Mouse (Mus musculus) intestine, embryonic 15.5 days (tissue): ENCODE measurements around the gene Snrnp35. TPM values are rescaled to one million over a fixed set of nuclear protein-coding genes. Genes with fewer than 3 reads are reported as not detected.
"Not testable (repeated sequence)": the region's sequence is repeated elsewhere in the genome, so short reads cannot be mapped to it uniquely, and the experiment has no call there.

ENCODE experiments used
- ATAC-seq: fragments of 200-750 bp; cut with Nextera tagmentation; 2 replicates; pipeline ENCODE4 v1.8.0; 2017; ENCODE audit warnings: moderate TSS enrichment, moderate library complexity
- H3K27ac ChIP-seq: fragments of 300-500 bp; sonication (generic); 2 replicates; pipeline ENCODE4 v1.5.1; 2015; ENCODE audit warnings: mild to moderate bottlenecking, inconsistent platforms
- H3K27me3 ChIP-seq: fragments of 300-500 bp; sonication (generic); replicated peaks from 2 replicates; pipeline ENCODE4 v1.6.1; 2015; ENCODE audit warnings: inconsistent platforms
- H3K36me3 ChIP-seq: fragments of 300-500 bp; sonication (generic); 2 replicates; pipeline ENCODE4 v1.6.1; 2015; ENCODE audit warnings: inconsistent platforms
- H3K4me1 ChIP-seq: fragments of 300-500 bp; sonication (generic); replicated peaks from 2 replicates; pipeline ENCODE4 v1.6.1; 2015; ENCODE audit warnings: inconsistent platforms
- H3K4me2 ChIP-seq: fragments of 300-500 bp; sonication (generic); replicated peaks from 2 replicates; pipeline ENCODE4 v1.6.1; 2015; ENCODE audit warnings: mild to moderate bottlenecking, inconsistent platforms
- H3K4me3 ChIP-seq: fragments of 300-500 bp; sonication (generic); replicated peaks from 2 replicates; pipeline ENCODE4 v1.5.1; 2015; ENCODE audit warnings: inconsistent platforms
- H3K9ac ChIP-seq: fragments of 300-500 bp; sonication (generic); 2 replicates; pipeline ENCODE4 v1.6.1; 2015; ENCODE audit warnings: inconsistent platforms
- H3K9me3 ChIP-seq: fragments of 300-500 bp; sonication (generic); 2 replicates; pipeline ENCODE4 v1.6.1; 2016; ENCODE audit warnings: inconsistent platforms
- WGBS: fragments of 180-500 bp; shearing (Covaris S2); methylation state at CpG from one replicate; pipeline ENCODE4 v1.1.7; 2015; 5-methylcytosine and 5-hydroxymethylcytosine counted together
- polyA plus RNA-seq: library from polyadenylated mRNA; unstranded; fragments of >200 nt; fragmentation: Nextera tagmentation; extraction: Ambion mirVana; gene quantifications from 2 replicates; pipeline ENCODE4 v1.2.1, GENCODE M21; 2015

The Snrnp35 gene
- polyA plus RNA-seq, 1 experiment from 2014 or later = 21.4 TPM

DNA sequence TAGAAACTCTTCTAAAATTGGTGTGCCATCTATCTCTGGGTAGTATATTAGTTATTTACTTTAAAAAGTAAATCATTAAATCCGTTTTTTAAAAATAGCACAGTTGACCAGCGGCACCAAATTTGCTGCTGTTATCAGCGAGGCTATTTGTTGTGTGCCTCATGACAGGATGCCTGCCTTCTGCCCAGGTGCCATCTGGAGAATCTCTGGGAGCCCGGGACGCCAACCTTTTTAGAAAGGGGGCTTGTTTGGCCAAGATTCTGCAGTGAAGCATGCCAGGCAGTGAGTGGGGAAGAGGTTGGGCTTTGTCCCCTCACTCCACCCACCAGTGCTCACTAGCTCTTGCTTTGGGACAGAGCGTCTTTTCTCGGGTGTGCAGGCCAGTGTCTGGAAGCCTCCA is 32.9 kb upstream of the Snrnp35 start:
- Histone ChIP-seq H3K9me3 (no peaks in the 10 kb centered on the region), H3K27ac (peak overlapping the region; percentile 84), H3K9ac (no peak overlapping the region), H3K4me1 (peaks cover 33% of the 10 kb centered on the region), H3K4me3 (0 out of 2 replicates have a peak overlapping the region, but pooled peaks have one; percentile 6), H3K4me2 (peak overlapping the region; percentile 45), H3K27me3 (no peaks in the 10 kb centered on the region), H3K36me3 (peaks cover 50% of the 10 kb centered on the region)
- no peak for ATAC-seq
- WGBS = 62% methylated on average over 7 of the region's 7 CpGs

GRCm38 (mm10) chr5:124450641-124451340 is 32.1 kb upstream of the Snrnp35 start:
- peaks cover 33% of the 10 kb centered on the region for H3K4me1 ChIP-seq
- peaks cover 53% of the 10 kb centered on the region for H3K36me3 ChIP-seq
- no peaks in the 10 kb centered on the region for H3K27me3 ChIP-seq
- 59% methylated on average over 16 of the region's 16 CpGs for WGBS
- no peaks in the 10 kb centered on the region for H3K9me3 ChIP-seq
- peak overlapping the region; percentile 84 for H3K27ac ChIP-seq
- H3K4me3 ChIP-seq = 0 out of 2 replicates have a peak overlapping the region, but pooled peaks have one; percentile 6
- ATAC-seq = peak; percentile 87
- H3K4me2 ChIP-seq = peak overlapping the region; percentile 45
- no peak overlapping the region for H3K9ac ChIP-seq

DNA sequence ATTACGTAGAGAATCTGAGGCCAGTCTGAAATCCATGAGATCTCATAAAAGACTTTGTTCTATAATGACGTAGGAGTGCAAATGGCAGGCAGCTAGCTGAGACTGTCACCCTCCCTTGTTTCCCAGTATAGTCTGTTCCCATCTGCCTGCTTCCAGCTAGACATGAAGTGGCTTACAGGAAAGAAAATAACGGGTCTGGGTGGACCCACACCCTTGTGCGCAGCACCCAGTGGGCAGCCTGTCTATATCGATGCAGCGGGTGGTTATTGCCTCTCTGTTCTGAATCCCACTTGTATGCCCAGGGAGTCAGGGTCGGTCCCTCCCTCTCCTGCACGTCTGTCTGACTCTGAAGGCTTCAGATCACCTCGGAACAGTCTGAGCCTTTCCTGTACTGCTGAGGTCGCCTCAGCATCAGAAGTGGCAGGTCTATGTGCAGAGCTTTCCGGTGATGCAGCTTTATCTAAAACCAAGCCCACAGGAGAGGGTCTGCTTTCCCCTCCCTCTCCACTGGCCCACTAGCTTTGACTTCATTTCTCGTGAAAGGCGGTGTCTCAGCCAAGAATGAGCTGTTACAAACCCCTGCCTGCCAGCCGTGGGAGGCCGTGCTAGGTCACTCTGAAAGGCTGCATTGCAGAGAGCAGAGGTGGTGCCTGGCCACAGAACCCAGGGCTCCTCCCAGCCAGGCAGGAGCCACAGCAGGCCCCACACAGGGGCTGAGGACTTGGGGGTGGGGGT is 30.3 kb upstream of the Snrnp35 start:
- Histone ChIP-seq H3K4me3 (no peak overlapping the region), H3K36me3 (peaks cover 66% of the 10 kb centered on the region), H3K27ac (peak overlapping the region; percentile 4; the same call in 1 of the 2 replicates), H3K4me2 (peak overlapping the region; percentile 7; the same call in 1 of the 2 replicates), H3K9ac (no peak overlapping the region), H3K4me1 (peaks cover 18% of the 10 kb centered on the region), H3K9me3 (no peaks in the 10 kb centered on the region), H3K27me3 (no peaks in the 10 kb centered on the region)
- ATAC-seq = no peak
- WGBS = 74% methylated on average over 15 of the region's 15 CpGs

DNA sequence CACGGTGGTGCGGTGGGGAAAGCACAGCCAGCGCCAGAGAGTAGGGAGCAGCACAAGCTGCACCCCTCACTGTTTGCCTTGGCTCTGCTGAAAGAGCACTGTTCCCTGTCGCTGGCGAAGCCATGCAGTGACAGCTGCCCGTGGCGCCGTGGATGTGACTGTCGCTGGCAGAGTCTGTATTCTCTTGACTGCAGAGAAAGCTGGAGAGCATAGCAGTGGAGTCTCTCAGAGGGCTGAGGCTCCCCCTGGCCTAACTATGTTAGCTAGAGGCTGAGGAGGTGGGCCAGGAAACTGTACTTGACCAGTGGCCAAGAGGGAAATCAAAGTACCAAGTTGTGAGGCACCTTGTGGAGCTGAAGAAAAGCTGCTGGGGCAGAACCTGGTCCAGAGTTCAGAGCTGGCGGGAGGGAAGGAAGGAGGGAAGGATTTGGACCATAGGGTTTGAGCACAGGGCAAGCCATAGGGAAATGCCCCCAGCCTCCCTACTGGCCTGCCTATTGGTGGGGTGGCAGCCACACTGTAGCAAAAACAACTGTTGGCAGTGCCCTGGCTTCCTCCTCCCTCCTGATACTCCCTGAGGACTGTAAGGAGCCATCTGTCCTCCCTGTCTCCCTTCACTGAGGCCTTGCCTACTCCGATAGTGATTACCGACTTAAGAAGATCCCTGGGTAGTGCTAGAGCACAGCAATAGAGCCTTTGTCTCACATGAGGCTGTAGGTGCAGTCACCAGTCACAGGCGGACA is 29.4 kb upstream of the Snrnp35 start:
- peak overlapping the region; percentile 7; the same call in 1 of the 2 replicates for H3K4me2 ChIP-seq
- peak overlapping the region; percentile 4; the same call in 1 of the 2 replicates for H3K27ac ChIP-seq

GRCm38 (mm10) chr5:124454082-124454419 is 28.9 kb upstream of the Snrnp35 start:
- no peak for ATAC-seq
- Histone ChIP-seq H3K9me3 (no peaks in the 10 kb centered on the region), H3K4me1 (peaks cover 15% of the 10 kb centered on the region), H3K27me3 (no peaks in the 10 kb centered on the region), H3K4me3 (no peak overlapping the region), H3K36me3 (peaks cover 69% of the 10 kb centered on the region), H3K4me2 (no peak overlapping the region), H3K27ac (no peak overlapping the region), H3K9ac (no peak overlapping the region)
- 94% methylated on average over 1 of the region's 1 CpGs for WGBS

More for the DNA sequence above, 29.4 kb upstream of the Snrnp35 start:
- H3K4me1 ChIP-seq = peaks cover 16% of the 10 kb centered on the region
- WGBS = 82% methylated on average over 13 of the region's 13 CpGs
- H3K27me3 ChIP-seq = no peaks in the 10 kb centered on the region
- H3K36me3 ChIP-seq = peaks cover 65% of the 10 kb centered on the region
- no peak overlapping the region for H3K9ac ChIP-seq
- H3K9me3 ChIP-seq = no peaks in the 10 kb centered on the region
- H3K4me3 ChIP-seq = no peak overlapping the region
- ATAC-seq = no peak

GRCm38 (mm10) chr5:124456762-124457161 is 26.2 kb upstream of the Snrnp35 start:
- ATAC-seq = no peak
- peaks cover 4% of the 10 kb centered on the region for H3K4me1 ChIP-seq
- no peak overlapping the region for H3K4me2 ChIP-seq
- 94% methylated on average over 6 of the region's 6 CpGs for WGBS
- no peak overlapping the region for H3K9ac ChIP-seq
- no peak overlapping the region for H3K27ac ChIP-seq
- no peaks in the 10 kb centered on the region for H3K9me3 ChIP-seq
- no peaks in the 10 kb centered on the region for H3K27me3 ChIP-seq
- H3K36me3 ChIP-seq = peaks cover 72% of the 10 kb centered on the region
- no peak overlapping the region for H3K4me3 ChIP-seq

DNA sequence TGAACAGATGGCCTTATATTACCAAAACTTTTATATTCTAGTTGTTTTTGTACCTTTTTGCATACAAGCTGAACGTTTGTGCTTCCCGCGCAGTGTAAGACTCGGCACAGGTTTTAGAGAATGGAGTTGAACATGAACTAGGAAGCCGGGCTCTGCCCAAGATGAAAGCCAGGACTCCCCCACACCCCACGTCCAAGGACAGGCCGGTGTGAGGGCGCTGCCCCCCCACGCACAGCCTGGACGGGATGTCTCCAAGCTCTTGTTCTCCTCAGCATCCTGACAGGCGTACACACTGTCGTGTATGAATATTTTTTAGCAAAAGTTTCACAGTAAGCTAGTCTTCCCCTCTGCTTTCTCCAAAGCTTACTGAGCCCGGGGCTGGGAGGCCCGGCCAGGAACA is 22.0 kb upstream of the Snrnp35 start:
- not testable (repeated sequence) for H3K4me1 ChIP-seq, H3K27me3 ChIP-seq, ATAC-seq, H3K27ac ChIP-seq, H3K9ac ChIP-seq, H3K4me3 ChIP-seq, H3K9me3 ChIP-seq, H3K4me2 ChIP-seq
- WGBS = 88% methylated on average over 14 of the region's 14 CpGs
- H3K36me3 ChIP-seq = peaks cover 59% of the 10 kb centered on the region

DNA sequence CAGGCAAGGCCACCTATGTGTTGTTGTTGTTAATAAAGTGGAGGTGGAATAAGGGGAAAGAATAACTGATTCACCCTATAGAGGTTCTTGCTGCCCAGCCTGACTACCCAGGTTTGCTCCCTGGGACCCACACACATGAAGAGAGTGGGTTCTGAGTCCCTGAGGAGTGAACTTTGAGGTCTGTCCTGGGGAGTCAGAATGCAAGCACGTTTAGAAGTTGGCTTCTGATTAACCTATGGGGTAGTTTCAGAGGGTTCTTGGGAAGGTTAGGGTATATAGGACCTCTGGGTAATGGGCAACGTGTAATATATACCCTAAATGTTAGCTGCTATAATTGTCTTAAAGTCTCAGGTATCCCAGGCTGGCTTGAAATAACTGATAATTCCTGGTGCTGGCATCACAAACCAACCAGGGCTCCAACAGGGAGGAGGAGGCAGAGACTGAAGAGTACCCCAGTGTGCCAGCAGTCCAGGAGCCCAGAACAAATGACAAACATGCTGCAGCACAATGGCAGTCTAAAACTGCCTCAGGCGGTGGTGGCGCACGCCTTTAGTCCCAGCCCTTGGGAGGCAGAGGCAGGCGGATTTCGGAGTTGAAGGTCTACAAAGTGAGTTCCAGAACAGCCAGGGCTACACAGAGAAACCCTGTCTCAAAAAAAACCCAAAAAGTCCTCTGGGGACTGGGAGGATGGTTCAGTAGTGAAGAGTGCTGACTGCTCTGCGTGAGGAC is 20.5 kb upstream of the Snrnp35 start:
- no peak overlapping the region for H3K4me2 ChIP-seq
- no peak overlapping the region for H3K27ac ChIP-seq
- H3K9ac ChIP-seq = no peak overlapping the region
- no peaks in the 10 kb centered on the region for H3K9me3 ChIP-seq
- WGBS = 86% methylated on average over 8 of the region's 8 CpGs
- no peak overlapping the region for H3K4me3 ChIP-seq
- H3K27me3 ChIP-seq = no peaks in the 10 kb centered on the region
- no peaks in the 10 kb centered on the region for H3K4me1 ChIP-seq
- H3K36me3 ChIP-seq = peaks cover 44% of the 10 kb centered on the region
- ATAC-seq = no peak

DNA sequence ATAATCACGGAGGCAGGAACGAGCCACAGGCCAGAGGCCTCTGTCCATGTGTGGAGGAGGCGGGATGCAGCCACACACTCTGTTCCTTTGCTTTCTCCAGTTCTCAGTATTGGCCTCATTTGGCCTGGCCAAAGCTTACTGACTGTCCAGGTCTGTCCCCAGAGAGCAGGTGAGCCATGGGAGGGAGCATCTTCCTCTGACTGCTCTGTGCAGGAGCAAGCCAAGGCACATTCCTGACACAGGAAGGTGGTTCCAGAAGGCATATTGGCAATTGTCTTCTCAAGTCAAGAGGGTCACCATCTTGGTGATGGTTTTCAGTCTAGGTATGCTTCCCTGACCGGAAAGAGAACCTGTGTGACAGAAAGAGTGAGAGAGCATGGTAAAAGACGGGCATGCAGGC is 19.5 kb upstream of the Snrnp35 start:
- H3K27me3 ChIP-seq = no peaks in the 10 kb centered on the region
- 90% methylated on average over 5 of the region's 5 CpGs for WGBS
- H3K9me3 ChIP-seq = no peaks in the 10 kb centered on the region
- peaks cover 40% of the 10 kb centered on the region for H3K36me3 ChIP-seq
- H3K4me2 ChIP-seq = no peak overlapping the region
- H3K9ac ChIP-seq = no peak overlapping the region
- H3K27ac ChIP-seq = no peak overlapping the region
- no peak for ATAC-seq
- no peaks in the 10 kb centered on the region for H3K4me1 ChIP-seq
- no peak overlapping the region for H3K4me3 ChIP-seq

DNA sequence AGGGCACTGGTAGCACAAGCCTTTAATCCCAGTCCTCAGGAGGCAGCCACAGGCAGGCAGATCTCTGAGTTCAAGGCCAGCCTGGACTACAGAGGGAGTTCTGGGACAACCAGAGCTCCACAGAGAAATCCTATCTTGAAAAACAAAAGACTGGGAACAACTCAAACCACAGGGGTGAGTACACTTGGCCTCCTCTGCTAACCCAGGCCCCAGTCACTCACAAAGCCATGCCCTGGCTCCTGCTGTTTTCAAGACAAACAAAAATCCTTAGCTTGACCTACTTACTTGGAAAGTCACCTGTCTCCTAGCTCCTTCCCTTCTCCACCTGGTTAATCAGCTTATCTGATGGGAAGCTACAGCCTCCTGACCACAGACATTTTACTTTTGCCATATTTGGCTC is 18.0 kb upstream of the Snrnp35 start:
- H3K9ac ChIP-seq = no peak overlapping the region
- peaks cover 31% of the 10 kb centered on the region for H3K36me3 ChIP-seq

DNA sequence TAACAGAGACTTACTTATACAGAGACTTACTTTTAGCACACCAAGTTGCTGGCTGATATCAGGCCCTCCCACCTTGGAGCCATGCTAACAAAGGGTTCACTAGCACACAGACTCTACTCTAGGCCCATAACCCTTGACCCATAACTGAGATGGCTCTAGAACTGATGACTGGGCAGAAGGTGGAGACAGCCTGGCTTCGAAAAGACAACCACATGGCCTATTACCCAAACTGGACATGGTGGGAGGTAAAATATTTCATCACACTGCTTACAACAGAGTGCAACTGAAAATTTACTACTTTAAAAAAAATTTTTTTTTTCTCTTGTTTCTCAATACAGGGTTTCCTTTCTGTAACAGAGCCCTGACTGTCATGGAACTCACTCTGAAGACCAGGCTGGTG is 15.2 kb upstream of the Snrnp35 start:
- Histone ChIP-seq H3K27ac (no peak overlapping the region), H3K4me2 (no peak overlapping the region), H3K27me3 (no peaks in the 10 kb centered on the region), H3K36me3 (peaks cover 17% of the 10 kb centered on the region), H3K4me3 (no peak overlapping the region), H3K9me3 (no peaks in the 10 kb centered on the region), H3K9ac (no peak overlapping the region), H3K4me1 (no peaks in the 10 kb centered on the region)
- no peak for ATAC-seq
- WGBS = 88% methylated on average over 1 of the region's 1 CpGs

More for the DNA sequence above, 18.0 kb upstream of the Snrnp35 start:
- no peaks in the 10 kb centered on the region for H3K9me3 ChIP-seq
- H3K4me1 ChIP-seq = no peaks in the 10 kb centered on the region
- H3K27me3 ChIP-seq = no peaks in the 10 kb centered on the region
- no peak overlapping the region for H3K4me3 ChIP-seq
- no peak overlapping the region for H3K27ac ChIP-seq
- H3K4me2 ChIP-seq = no peak overlapping the region
- no peak for ATAC-seq

- Histone ChIP-seq H3K9ac (no peak overlapping the region), H3K4me2 (no peak overlapping the region), H3K27me3 (no peaks in the 10 kb centered on the region), H3K9me3 (no peaks in the 10 kb centered on the region), H3K4me1 (no peaks in the 10 kb centered on the region), H3K27ac (no peak overlapping the region), H3K36me3 (peaks cover 13% of the 10 kb centered on the region), H3K4me3 (no peak overlapping the region)
- ATAC-seq = no peak
- WGBS = 92% methylated on average over 7 of the region's 7 CpGs
Observed at GRCm38 (mm10) chr5:124468365-124468764, 14.6 kb upstream of the Snrnp35 start.
